Mouse (Mus musculus): ENCODE results near the gene Snx19.

The Snx19 gene

DNA sequence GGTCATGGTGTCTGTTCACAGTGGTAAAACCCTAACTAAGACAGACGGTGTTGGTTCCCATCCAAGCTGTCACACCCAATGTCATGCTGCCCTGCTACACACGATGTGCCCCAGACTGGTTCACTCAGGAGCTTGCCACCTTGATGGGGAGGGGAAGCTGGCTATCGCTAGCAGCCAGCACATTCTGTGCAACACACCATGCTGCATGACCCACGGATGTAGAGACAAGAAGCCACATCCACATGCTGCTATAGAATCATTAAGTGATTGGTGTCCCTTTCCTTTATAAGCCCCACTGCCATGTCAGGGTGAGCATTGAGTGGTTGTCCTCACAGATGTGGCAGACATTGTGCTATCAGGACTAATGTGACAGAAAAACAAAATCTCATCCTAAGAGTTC, 55.2 kb downstream of the Snx19 start:
- no peak for DNase-seq (ENCODE audit: low read depth, low spot score)

DNA sequence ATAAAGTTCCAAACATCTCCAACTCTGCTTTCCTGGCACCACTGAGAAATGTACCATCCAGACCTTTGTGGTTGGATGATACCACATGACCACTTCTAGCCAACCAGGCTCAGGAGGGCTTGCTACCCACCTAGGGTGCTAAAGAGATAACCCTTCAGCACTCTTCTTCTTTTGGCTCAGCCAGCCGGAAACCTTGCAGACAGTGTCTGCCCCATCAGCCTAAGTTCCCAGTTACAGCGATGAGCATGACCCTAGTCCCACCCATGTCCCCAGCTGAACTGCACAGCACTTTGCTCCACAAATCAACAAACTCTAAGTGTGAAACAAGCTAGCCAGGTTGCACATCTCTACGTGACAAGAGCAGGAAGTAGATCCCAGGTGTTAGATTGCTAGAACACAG, 57.3 kb downstream of the Snx19 start:
- DNase-seq (ENCODE audit: low read depth, low spot score) = no peak

DNA sequence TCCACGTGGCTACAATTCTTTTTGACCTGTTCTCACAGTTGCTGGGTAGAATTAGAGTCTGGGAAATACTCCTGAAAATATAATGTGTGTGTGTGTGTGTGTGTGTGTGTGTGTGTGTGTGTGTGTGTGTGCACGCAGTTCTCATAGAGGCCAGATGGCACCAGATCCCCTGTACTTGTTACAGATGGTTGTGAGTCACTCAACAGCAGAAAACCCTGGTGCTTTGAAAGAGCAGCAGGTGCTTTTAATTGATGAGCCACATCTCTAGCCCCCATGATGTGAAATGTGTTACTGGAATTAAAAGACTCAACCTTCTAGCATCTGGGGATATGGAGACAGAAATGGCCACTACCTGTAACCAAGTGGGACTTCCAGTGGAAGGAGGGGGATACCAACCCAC, 58.3 kb downstream of the Snx19 start:
- no peak for DNase-seq (ENCODE audit: low read depth, low spot score)

DNA sequence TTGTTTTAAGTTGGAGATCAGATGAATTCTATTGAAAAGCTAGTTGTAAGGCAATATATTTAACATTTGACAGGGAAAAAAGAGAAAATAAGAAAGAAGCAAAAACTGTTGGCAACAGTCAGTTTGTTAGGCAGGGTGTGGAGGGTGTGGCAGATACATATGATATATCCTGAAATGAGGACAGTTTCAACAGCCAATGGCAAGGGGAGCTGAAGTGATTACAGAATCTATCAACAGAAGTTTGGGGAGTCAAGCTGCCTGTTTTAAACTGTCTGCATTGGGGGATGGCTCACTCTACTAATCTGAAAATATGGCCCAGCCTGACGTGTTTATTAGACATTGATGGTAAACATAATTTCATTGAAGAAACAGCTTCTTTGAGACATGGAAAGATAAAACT, 61.5 kb downstream of the Snx19 start:
- DNase-seq (ENCODE audit: low read depth, low spot score) = no peak

DNA sequence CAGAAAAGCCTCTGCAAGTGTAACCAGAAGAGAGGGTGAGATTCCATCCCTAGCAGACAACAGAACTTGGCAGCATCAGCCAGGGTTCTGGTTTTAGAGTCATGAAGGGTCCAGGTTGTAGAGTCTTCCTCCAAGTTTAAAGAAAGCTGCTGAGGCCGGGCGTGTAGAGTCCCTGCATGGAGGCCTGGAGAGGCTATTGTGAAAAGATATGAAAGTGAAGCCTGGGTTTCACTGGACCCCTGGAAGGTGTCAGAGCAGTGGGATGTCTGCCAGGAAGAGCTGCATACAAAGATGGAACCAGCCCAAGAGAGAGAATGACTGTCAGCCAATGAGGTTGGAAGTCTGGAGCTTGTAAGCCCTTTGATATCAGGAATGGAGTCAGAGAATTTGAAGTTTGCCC, 67.5 kb downstream of the Snx19 start:
- DNase-seq (ENCODE audit: low read depth, low spot score) = no peak

DNA sequence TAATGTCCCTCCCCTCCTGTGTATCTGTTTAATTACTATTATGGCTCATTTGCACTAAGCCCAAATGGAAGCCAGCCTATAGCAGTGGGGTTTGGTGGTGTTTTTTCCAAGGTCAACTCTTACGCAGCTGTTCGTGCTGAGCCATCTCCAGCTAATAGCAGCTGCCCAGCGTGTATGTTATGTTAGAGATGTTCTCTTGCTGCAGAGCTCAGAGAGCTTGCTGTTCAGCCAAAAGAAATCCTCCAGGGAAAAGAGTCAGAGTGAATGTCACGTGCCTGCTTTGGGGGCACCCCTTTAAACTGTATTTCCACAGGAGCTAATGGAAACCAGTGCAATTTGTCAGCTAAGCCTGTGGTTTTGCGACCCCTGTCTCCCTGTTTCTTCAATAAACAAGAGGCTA, 82.1 kb downstream of the Snx19 start:
- no peak for DNase-seq (ENCODE audit: low read depth, low spot score)

DNA sequence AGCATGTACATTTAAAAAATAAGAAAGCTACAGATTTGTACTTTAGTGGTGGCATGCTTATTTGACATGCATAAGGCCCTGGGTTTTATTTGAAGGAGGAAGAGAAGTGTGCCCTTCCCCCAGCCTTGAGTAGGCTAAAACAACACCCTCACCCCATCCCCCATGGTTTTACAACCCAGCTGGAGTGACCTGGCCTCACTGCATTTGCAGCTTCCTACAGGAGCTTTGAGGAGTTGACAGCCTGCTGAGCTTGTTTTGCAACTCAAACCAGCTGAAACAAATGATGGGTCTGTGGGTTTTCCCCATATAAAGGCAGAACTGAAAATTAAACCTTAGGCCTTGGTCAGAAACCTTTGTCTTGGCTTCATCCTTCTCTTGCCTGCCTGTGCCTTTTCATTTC, 89.0 kb downstream of the Snx19 start:
- peak; percentile 59 for DNase-seq (ENCODE audit: low read depth, low spot score)

Data from forelimb bud, embryonic 11.5 days (tissue).